Mouse (Mus musculus) Patski (cell line): ENCODE results near the gene Plg. TPM values are rescaled to one million over a fixed set of nuclear protein-coding genes. Genes with fewer than 3 reads are reported as not detected.

Experiments
- ATAC-seq: fragments of 100-300 bp; one replicate; pipeline ENCODE4 v1.8.0; 2021
- CTCF ChIA-PET: fragments of 350-600 bp; sonication (Branson Sonifier 250); formaldehyde crosslinking; loops from one replicate; lab custom pipeline; 2022; ENCODE audit warnings: inconsistent platforms; lab: Charles Lee
- POLR2A ChIA-PET: fragments of 350-600 bp; sonication (Branson Sonifier 250); formaldehyde crosslinking; loops from one replicate; lab custom pipeline; 2022; ENCODE audit warnings: antibody characterized with exemption, inconsistent platforms; lab: Charles Lee
- DNase-seq: peaks from one replicate; pipeline ENCODE4 v3.0.0-alpha.2; 2011; ENCODE audit warnings: low read depth, low spot score
- H3K27me3 ChIP-seq: fragments of 371-371 bp; one replicate; pipeline ENCODE4 v1.5.1; 2021
- CTCF ChIP-seq: fragments of 100-300 bp; IDR thresholded peaks from one replicate; pipeline ENCODE4 v1.5.1; 2021
- in situ Hi-C: fragments of 300-500 bp; cut with MboI; formaldehyde crosslinking; loops from 3 replicates; pipeline ENCODE4 v1.11.1; 2018; ENCODE audit warnings: low pct_unique_long_range_greater_than_20kb, mixed read lengths
- polyA plus RNA-seq: library from polyadenylated mRNA; unstranded; gene quantifications from one replicate; pipeline ENCODE4 v1.2.3, GENCODE M21; 2021

The Plg gene
- polyA plus RNA-seq, 1 experiment from 2014 or later = 0.06 TPM

- TF ChIP-seq CTCF = no peak
- in situ Hi-C loops = loop anchor here (10.0 kb wide), 1 partner anchor 249 kb away; the partner anchor contains the start of gene Agpat4
- DNase-seq = no peak
- no peak for ATAC-seq
- ChIA-PET POLR2A (no interaction called here), CTCF (interaction anchor here (0.8 to 2.0 kb wide), 5 partner anchors 8 to 63 kb away, joined by 3 to 6 read pairs (median 3); partner anchors contain the start of gene Map3k4)
- H3K27me3 ChIP-seq = no peaks in the 10 kb centered on the region
These were observed 14.6 kb upstream of the Plg start for GRCm38 (mm10) chr17:12363601-12364425.

GRCm38 (mm10) chr17:12364426-12364735 is 14.0 kb upstream of the Plg start:
- in situ Hi-C loops = loop anchor here (10.0 kb wide), 1 partner anchor 250 kb away; the partner anchor contains the start of gene Agpat4
- CTCF ChIA-PET = interaction anchor here (1.0 to 2.0 kb wide), 4 partner anchors 16 to 64 kb away, joined by 3 to 6 read pairs (median 4); partner anchors contain the start of gene Map3k4
- no peak for ATAC-seq

GRCm38 (mm10) chr17:12367373-12367930 is 11.0 kb upstream of the Plg start:
- CTCF ChIA-PET = interaction anchor here (0.7 to 6.9 kb wide), 20 partner anchors 19 to 331 kb away, joined by 3 to 55 read pairs (median 4); partner anchors contain the start of gene Map3k4
- peak; percentile 92 for TF ChIP-seq CTCF
- H3K27me3 ChIP-seq = no peaks in the 10 kb centered on the region
- no peak for DNase-seq
- POLR2A ChIA-PET = interaction anchor here (0.6 to 1.2 kb wide), 6 partner anchors 27 to 108 kb away, joined by 3 to 7 read pairs (median 4); partner anchors contain the start of gene Map3k4
- in situ Hi-C loops = loop anchor here (5.0 to 10.0 kb wide), 4 partner anchors 55 to 330 kb away; partner anchors contain the start of gene Agpat4
- ATAC-seq = peak; percentile 89

More at GRCm38 (mm10) chr17:12364426-12364735, 14.0 kb upstream of the Plg start:
- no peak for TF ChIP-seq CTCF
- no peak for DNase-seq
- H3K27me3 ChIP-seq = no peaks in the 10 kb centered on the region
- POLR2A ChIA-PET = no interaction called here

- TF ChIP-seq CTCF = no peak
- POLR2A ChIA-PET = no interaction called here
- ATAC-seq (no peak), DNase-seq (no peak)
- H3K27me3 ChIP-seq = no peaks in the 10 kb centered on the region
- in situ Hi-C loops = loop anchor here (5.0 to 10.0 kb wide), 4 partner anchors 57 to 332 kb away; partner anchors contain the start of gene Agpat4
- CTCF ChIA-PET = interaction anchor here (0.6 to 6.9 kb wide), 6 partner anchors 51 to 330 kb away, joined by 3 to 55 read pairs (median 6); partner anchors contain the start of gene Map3k4
These were observed 9.0 kb upstream of the Plg start for GRCm38 (mm10) chr17:12369393-12369792.

- no peak for DNase-seq
- in situ Hi-C loops = no loop called here
- CTCF ChIA-PET = interaction anchor here (0.8 to 6.9 kb wide), 9 partner anchors 20 to 331 kb away, joined by 3 to 55 read pairs (median 3); partner anchors contain the start of gene Map3k4
- ATAC-seq = no peak
- POLR2A ChIA-PET = interaction anchor here (0.7 to 2.6 kb wide), 2 partner anchors 52 to 70 kb away, joined by 4 to 9 read pairs; partner anchors contain the start of gene Map3k4
- no peak for TF ChIP-seq CTCF
- H3K27me3 ChIP-seq = no peaks in the 10 kb centered on the region
These were observed 8.1 kb upstream of the Plg start for GRCm38 (mm10) chr17:12370289-12370688.

- DNase-seq = peak; percentile 33
These were observed 7.0 kb upstream of the Plg start for GRCm38 (mm10) chr17:12371310-12371925.

GRCm38 (mm10) chr17:12372021-12372420 is 6.4 kb upstream of the Plg start:
- ChIA-PET POLR2A (interaction anchor here (1.2 to 2.6 kb wide), 2 partner anchors 53 to 106 kb away, joined by 4 to 9 read pairs; partner anchors contain the start of gene Map3k4), CTCF (interaction anchor here (0.7 to 6.9 kb wide), 22 partner anchors 8 to 323 kb away, joined by 3 to 55 read pairs (median 3); partner anchors contain the start of genes Agpat4 and Map3k4)
- in situ Hi-C loops = no loop called here
- TF ChIP-seq CTCF = peak; percentile 94
- H3K27me3 ChIP-seq = no peaks in the 10 kb centered on the region
- peak; percentile 55 for ATAC-seq
- peak; percentile 19 for DNase-seq

More at GRCm38 (mm10) chr17:12371310-12371925, 7.0 kb upstream of the Plg start:
- ATAC-seq = no peak
- POLR2A ChIA-PET = interaction anchor here (1.2 to 2.6 kb wide), 2 partner anchors 53 to 106 kb away, joined by 4 to 9 read pairs; partner anchors contain the start of gene Map3k4
- TF ChIP-seq CTCF = no peak
- in situ Hi-C loops = no loop called here
- CTCF ChIA-PET = interaction anchor here (0.7 to 6.9 kb wide), 25 partner anchors 8 to 332 kb away, joined by 3 to 55 read pairs (median 3); partner anchors contain the start of genes Agpat4 and Map3k4
- no peaks in the 10 kb centered on the region for H3K27me3 ChIP-seq

- H3K27me3 ChIP-seq = no peaks in the 10 kb centered on the region
- no peak for TF ChIP-seq CTCF
- no peak for DNase-seq
- in situ Hi-C loops = no loop called here
- POLR2A ChIA-PET = no interaction called here
- CTCF ChIA-PET = interaction anchor here (0.9 to 1.0 kb wide), 2 partner anchors 188 to 337 kb away, joined by 3 to 4 read pairs; no protein-coding TSS in a partner anchor
- no peak for ATAC-seq
These were observed 4.7 kb upstream of the Plg start for GRCm38 (mm10) chr17:12373601-12374144.

GRCm38 (mm10) chr17:12380287-12380686 is 1.9 kb downstream of the Plg start:
- ChIA-PET POLR2A (no interaction called here), CTCF (no interaction called here)
- DNase-seq = no peak
- no peak for TF ChIP-seq CTCF
- no peak for ATAC-seq
- in situ Hi-C loops = no loop called here
- peaks cover 6% of the 10 kb centered on the region for H3K27me3 ChIP-seq
